Mouse (Mus musculus): ENCODE measurements around the gene Trim52.

GRCm38 (mm10) chr14:106106425-106106824, 427 bp downstream of the Trim52 start:
- TF ChIP-seq MAFK (IDR thresholded peaks at IDR 0.05; ENCODE audit: insufficient read depth, low read depth, low read length) (no peak), ZC3H11A (IDR thresholded peaks at IDR 0.05; ENCODE audit: borderline replicate concordance, low read depth, low read length) (0 out of 2 replicates have a peak, but pooled peaks have one; percentile 4)

All from ES-E14 (cell line).